9 mouse cellular contexts compared by ENCODE assay signal in genomic region chr10:128188242-128188877, GRCm38 (mm10). TPM values are rescaled to one million over a fixed set of nuclear protein-coding genes. Genes with fewer than 3 reads are reported as not detected.
DNase-seq lines count a peak whose midpoint lies in the region; ATAC-seq and TF ChIP-seq lines count a peak whose summit lies in the region.
"Had no signal": no experiment of that assay in that cellular context is flagged by ENCODE, and none has a peak within 500 bp of the region (broad histone marks: within the 10 kb centered on the region; RNA-seq: fewer than 3 reads in every experiment).

No protein-coding gene starts in this region.

- intact Hi-C loops in left cerebral cortex, postnatal 4 days (cut with DNase I) = loop anchor here (5.0 kb wide), 2 partner anchors 46 to 96 kb away; partner anchors contain the start of gene Baz2a

- H3K4me1 ChIP-seq in liver, embryonic 11.5 days (replicated peaks; ENCODE audit: control insufficient read depth, insufficient read depth, low read length) = peaks cover 8% of the 10 kb centered on the region; the same call in 1 of the 2 replicates
- peaks cover 4% of the 10 kb centered on the region; the same call in 1 of the 2 replicates for H3K4me1 ChIP-seq in embryonic fibroblast, embryonic 13.5 days (ENCODE audit: control insufficient read depth, insufficient read depth, low read length)

- TF ChIP-seq CTCF in embryonic fibroblast, embryonic 13.5 days (IDR thresholded peaks at IDR 0.05; ENCODE audit: borderline replicate concordance, insufficient read depth, low read length) = peak; percentile 22; the same call in 1 of the 2 replicates

- 52% methylated on average over 2 of the region's 2 CpGs for WGBS in liver, embryonic 11.5 days

- DNase-seq in liver = peak; percentile 83
- DNase-seq in liver, embryonic 11.5 days (ENCODE audit: low spot score) = no peak
- DNase-seq in adrenal gland, postnatal 36 days = peak; percentile 76 to 83
- DNase-seq in induced T-regulatory cell, adult 2 months (ENCODE audit: low read depth) = peak; percentile 90
- DNase-seq in left cerebral cortex, postnatal 4 days = peak; percentile 79
- peak; percentile 56 to 67 for DNase-seq in natural killer cell, adult 2 months (ENCODE audit: low spot score in 2 of 2)
- peak; percentile 86 for DNase-seq in testis, postnatal 10 days (ENCODE audit: low spot score)

- H3K27me3 ChIP-seq in liver, embryonic 11.5 days (replicated peaks; ENCODE audit: control insufficient read depth, insufficient read depth, low read length) = no peaks in the 10 kb centered on the region; the same call in 1 of the 2 replicates

- H3K9me3 ChIP-seq in liver, embryonic 11.5 days (ENCODE audit: control insufficient read depth, low read length) = no peaks in the 10 kb centered on the region

- H3K4me2 ChIP-seq in liver, embryonic 11.5 days = no peak overlapping the region

- ATAC-seq in liver, embryonic 11.5 days (replicated peaks; ENCODE audit: low FRiP score) = no peak

- no peak overlapping the region for H3K27ac ChIP-seq in liver, embryonic 11.5 days (ENCODE audit: low read depth, low read length)
- no peak overlapping the region for H3K27ac ChIP-seq in embryonic fibroblast, embryonic 13.5 days (ENCODE audit: insufficient read depth, low read length)

- H3K9ac ChIP-seq in liver, embryonic 11.5 days (ENCODE audit: low read depth, low read length) = no peak overlapping the region

- no peaks in the 10 kb centered on the region for H3K36me3 ChIP-seq in liver, embryonic 11.5 days (ENCODE audit: control insufficient read depth, insufficient read depth, low read length)

- no peak overlapping the region for H3K4me3 ChIP-seq in liver, embryonic 11.5 days (ENCODE audit: low read depth, low read length)
- no peak overlapping the region for H3K4me3 ChIP-seq in embryonic fibroblast, embryonic 13.5 days (ENCODE audit: insufficient read depth, low read length)

- no peak for TF ChIP-seq POLR2A in embryonic fibroblast, embryonic 13.5 days (IDR thresholded peaks at IDR 0.05; ENCODE audit: low read depth, low read length)

RNA-seq across cellular contexts. Expression of gene Gls2, which starts 5.9 kb away (rescaled TPM):
- polyA plus RNA-seq in liver, embryonic 11.5 days (2014; fragmentation: Nextera tagmentation; extraction: Ambion mirVana) = 3.1 and 3.4 TPM in 2 replicates
- 1 to 10 TPM; 1.2 to 2.4 TPM for total RNA-seq in adrenal gland, postnatal 36 days (2021)
- polyA plus RNA-seq in embryonic fibroblast, embryonic 13.5 days (2011; ENCODE audit: insufficient read length, low read depth, missing spikeins) = 1.1 and 1.2 TPM in 2 replicates
- total RNA-seq in left cerebral cortex, postnatal 4 days (2021) = 1 to 10 TPM; 5.9 to 7.9 TPM

RNA-seq across cellular contexts. Expression of gene Rbms2, which starts 8.3 kb away (rescaled TPM):
- 14.6 and 17.0 TPM in 2 replicates for polyA plus RNA-seq in liver, embryonic 11.5 days (2014; fragmentation: Nextera tagmentation; extraction: Ambion mirVana)
- 100 to 1,000 TPM in 1 of 2 experiments, 10 to 100 TPM in 1; 79.9 to 101 TPM for total RNA-seq in adrenal gland, postnatal 36 days (2021)
- polyA plus RNA-seq in embryonic fibroblast, embryonic 13.5 days (2011; ENCODE audit: insufficient read length, low read depth, missing spikeins) = 167 and 198 TPM in 2 replicates
- total RNA-seq in left cerebral cortex, postnatal 4 days (2021) = 10 to 100 TPM; 12.7 to 13.0 TPM

RNA-seq across cellular contexts. Expression of gene Spryd4, which starts 23.2 kb away (rescaled TPM):
- polyA plus RNA-seq in liver, embryonic 11.5 days (2014; fragmentation: Nextera tagmentation; extraction: Ambion mirVana) = 32.4 and 37.4 TPM in 2 replicates
- total RNA-seq in adrenal gland, postnatal 36 days (2021) = 10 to 100 TPM; 15.1 to 19.1 TPM
- 14.5 and 17.6 TPM in 2 replicates for polyA plus RNA-seq in embryonic fibroblast, embryonic 13.5 days (2011; ENCODE audit: insufficient read length, low read depth, missing spikeins)
- total RNA-seq in left cerebral cortex, postnatal 4 days (2021) = 10 to 100 TPM; 14.5 to 16.3 TPM

RNA-seq across cellular contexts. Expression of gene Mip, which starts 37.3 kb away (rescaled TPM):
- polyA plus RNA-seq in liver, embryonic 11.5 days (2014; fragmentation: Nextera tagmentation; extraction: Ambion mirVana) = 0.08 TPM in 1 of 2 replicates, not detected in the other
- total RNA-seq in adrenal gland, postnatal 36 days (2021) = not detected
- polyA plus RNA-seq in embryonic fibroblast, embryonic 13.5 days (2011; ENCODE audit: insufficient read length, low read depth, missing spikeins) = not detected in 2 replicates
- total RNA-seq in left cerebral cortex, postnatal 4 days (2021) = not detected
- polyA plus RNA-seq: neural tube, embryonic 14.5 days had no signal

RNA-seq across cellular contexts. Expression of gene Timeless, which starts 43.5 kb away (rescaled TPM):
- polyA plus RNA-seq in liver, embryonic 11.5 days (2014; fragmentation: Nextera tagmentation; extraction: Ambion mirVana) = 67.5 and 71.2 TPM in 2 replicates
- total RNA-seq in adrenal gland, postnatal 36 days (2021) = 1 to 10 TPM; 7.6 to 8.8 TPM
- polyA plus RNA-seq in embryonic fibroblast, embryonic 13.5 days (2011; ENCODE audit: insufficient read length, low read depth, missing spikeins) = 9.7 and 18.9 TPM in 2 replicates
- total RNA-seq in left cerebral cortex, postnatal 4 days (2021) = 10 to 100 TPM; 11.1 to 14.7 TPM

Comparison
In these comparisons a context has a peak if more than half of its experiments do, and no peak if none do; other contexts are left out.
1. RNA of gene Rbms2, which starts 8.3 kb away (total RNA-seq): 79.9 to 101 TPM in adrenal gland, postnatal 36 days; 12.7 to 13.0 TPM in left cerebral cortex, postnatal 4 days; every median in the first group is over 4 times any median in the second.